ENCODE assay signal across 11 mouse cellular contexts in genomic region chr2:168003431-168003830, GRCm38 (mm10). TPM values are rescaled to one million over a fixed set of nuclear protein-coding genes. Genes with fewer than 3 reads are reported as not detected.
DNase-seq lines count a peak whose midpoint lies in the region; ATAC-seq and TF ChIP-seq lines count a peak whose summit lies in the region.
"Had no signal": no experiment of that assay in that cellular context is flagged by ENCODE, and none has a peak within 500 bp of the region (broad histone marks: within the 10 kb centered on the region; RNA-seq: fewer than 3 reads in every experiment).

No protein-coding gene starts in this region.

- peak overlapping the region; percentile 44; the same call in 1 of the 2 replicates for H3K9ac ChIP-seq in heart, embryonic 13.5 days
- H3K9ac ChIP-seq in heart, adult 2 months (ENCODE audit: low read depth, low read length): no peak overlapping the region
- H3K9ac ChIP-seq: forebrain, embryonic 13.5 days had no signal

- H3K27ac ChIP-seq in heart, embryonic 13.5 days (replicated peaks): no peak overlapping the region
- no peak overlapping the region for H3K27ac ChIP-seq in heart, adult 2 months
- H3K27ac ChIP-seq: forebrain, embryonic 13.5 days had no signal

- no peaks in the 10 kb centered on the region for H3K27me3 ChIP-seq in heart, embryonic 13.5 days (replicated peaks)
- no peaks in the 10 kb centered on the region for H3K27me3 ChIP-seq in heart, adult 2 months (ENCODE audit: control insufficient read depth, insufficient read depth, low read length)
- H3K27me3 ChIP-seq: forebrain, embryonic 13.5 days had no signal

- TF ChIP-seq EP300 in heart, adult 2 months (IDR thresholded peaks at IDR 0.05; ENCODE audit: insufficient read depth, low read depth, low read length): no peak

- peaks cover 15% of the 10 kb centered on the region for H3K4me1 ChIP-seq in heart, embryonic 13.5 days
- peaks cover 1% of the 10 kb centered on the region; the same call in 1 of the 2 replicates for H3K4me1 ChIP-seq in heart, adult 2 months (ENCODE audit: control insufficient read depth, insufficient read depth, low read length)
- H3K4me1 ChIP-seq: forebrain, embryonic 13.5 days had no signal

- no peak for ATAC-seq in heart, embryonic 13.5 days (ENCODE audit: extremely low read depth, insufficient number of reproducible peaks, low FRiP score, low TSS enrichment)
- ATAC-seq in CD4-positive, CD25-positive, alpha-beta regulatory T cell, adult 4 months: no peak
- ATAC-seq: forebrain, embryonic 13.5 days had no signal

- 59% methylated on average over 12 of the region's 12 CpGs for WGBS in heart, embryonic 13.5 days
- 75% methylated on average over 12 of the region's 12 CpGs for WGBS in heart, adult 2 months

- H3K36me3 ChIP-seq in heart, embryonic 13.5 days: no peaks in the 10 kb centered on the region
- no peaks in the 10 kb centered on the region for H3K36me3 ChIP-seq in heart, adult 2 months (ENCODE audit: control insufficient read depth, insufficient read depth, low read length)

- no peak for TF ChIP-seq CTCF in heart, adult 2 months (IDR thresholded peaks at IDR 0.05)

- no peak for TF ChIP-seq POLR2A in heart, adult 2 months (IDR thresholded peaks at IDR 0.05; ENCODE audit: insufficient read depth, low read depth, low read length)

- DNase-seq in heart, adult 2 months: no peak
- DNase-seq in urinary bladder, postnatal 14 days (ENCODE audit: low spot score): peak; percentile 65
- no peak for DNase-seq in urinary bladder, adult 2 months (ENCODE audit: low spot score)
- DNase-seq in kidney, postnatal 36 days: peak; percentile 77 to 86
- no peak for DNase-seq in ovary, postnatal 36 days (ENCODE audit: low spot score)
- DNase-seq in cerebellum, postnatal 36 days: no peak
- DNase-seq: cerebellum, adult 9-11 months; layer of hippocampus, postnatal 36 days had no signal

- intact Hi-C loops in heart, adult 2 months (cut with DNase I): no loop called here

- H3K4me2 ChIP-seq in heart, embryonic 13.5 days: no peak overlapping the region
- H3K4me2 ChIP-seq: forebrain, embryonic 13.5 days had no signal

- no peaks in the 10 kb centered on the region for H3K9me3 ChIP-seq in heart, embryonic 13.5 days

- no peaks in the 10 kb centered on the region for H3K79me2 ChIP-seq in heart, adult 2 months (replicated peaks; ENCODE audit: control insufficient read depth, insufficient read depth, low read length)

- no peak overlapping the region for H3K4me3 ChIP-seq in heart, embryonic 13.5 days
- no peak overlapping the region for H3K4me3 ChIP-seq in heart, adult 2 months
- H3K4me3 ChIP-seq: forebrain, embryonic 13.5 days had no signal

RNA-seq across cellular contexts. Expression of gene Ripor3, which starts 7.0 kb away (rescaled TPM):
- 0.67 and 1.2 TPM in 2 replicates for polyA plus RNA-seq in heart, embryonic 13.5 days (2015; fragmentation: Nextera tagmentation; extraction: Ambion mirVana)
- total RNA-seq in heart, adult 2 months (2021): under 1 TPM; 0.21 to 0.36 TPM
- polyA plus RNA-seq in heart, adult 2 months (2012; rRNA removed): 0.79 and 1.5 TPM in 2 replicates
- polyA plus RNA-seq in urinary bladder, adult 2 months (2012; rRNA removed): 8.4 and 10.6 TPM in 2 replicates
- polyA plus RNA-seq in CD4-positive, CD25-positive, alpha-beta regulatory T cell, adult 4 months (2017; shearing (Covaris generic)): under 1 TPM; 0.17 to 0.63 TPM

Comparison
In these comparisons a context has a peak if more than half of its experiments do, and no peak if none do; other contexts are left out.
1. DNase-seq: peak in urinary bladder, postnatal 14 days (single experiment) and kidney, postnatal 36 days (2 of 2); none in heart, adult 2 months (0 of 2), urinary bladder, adult 2 months (single experiment), ovary, postnatal 36 days (single experiment) and cerebellum, postnatal 36 days (0 of 2).